In genomic region chr5:99633548-99633947, GRCm38 (mm10) we compare ENCODE assay signal across 18 mouse cellular contexts.
DNase-seq lines count a peak whose midpoint lies in the region; ATAC-seq lines count a peak whose summit lies in the region.
"Had no signal": no experiment of that assay in that cellular context is flagged by ENCODE, and none has a peak within 500 bp of the region (broad histone marks: within the 10 kb centered on the region; RNA-seq: fewer than 3 reads in every experiment).

No protein-coding gene starts in this region.

- DNase-seq in kidney, postnatal 25 days, result no peak
- no peak for DNase-seq in liver, embryonic 13.5 days
- no peak for DNase-seq in cerebellum, adult 18-20 months
- DNase-seq in gastrocnemius, adult 8-10 months (ENCODE audit: low spot score in 2 of 2), result no peak
- DNase-seq: adrenal gland, adult 2 months; forebrain, postnatal 0 days; heart, postnatal 36 days; kidney, adult 18-20 months; right cerebral cortex, adult 18-20 months had no signal

- H3K4me3 ChIP-seq in kidney, embryonic 15.5 days (replicated peaks), result no peak overlapping the region
- H3K4me3 ChIP-seq in intestine, embryonic 15.5 days (replicated peaks), result no peak overlapping the region
- H3K4me3 ChIP-seq in liver, embryonic 13.5 days (replicated peaks), result no peak overlapping the region
- no peak overlapping the region for H3K4me3 ChIP-seq in stomach, embryonic 16.5 days (replicated peaks; ENCODE audit: low read length)
- H3K4me3 ChIP-seq: embryonic facial prominence, embryonic 15.5 days; hindbrain, embryonic 15.5 days; limb, embryonic 15.5 days; midbrain, embryonic 12.5 days; neural tube, embryonic 13.5 days had no signal

- peaks cover 5% of the 10 kb centered on the region; the same call in 1 of the 2 replicates for H3K4me1 ChIP-seq in kidney, embryonic 15.5 days
- H3K4me1 ChIP-seq in intestine, embryonic 15.5 days (replicated peaks), result no peaks in the 10 kb centered on the region; the same call in 1 of the 2 replicates
- H3K4me1 ChIP-seq in liver, embryonic 13.5 days (replicated peaks), result peaks cover 47% of the 10 kb centered on the region
- no peaks in the 10 kb centered on the region for H3K4me1 ChIP-seq in stomach, embryonic 16.5 days (ENCODE audit: control insufficient read depth, insufficient read depth, low read length)
- H3K4me1 ChIP-seq: embryonic facial prominence, embryonic 15.5 days; hindbrain, embryonic 15.5 days; limb, embryonic 15.5 days had no signal

- H3K27me3 ChIP-seq in kidney, embryonic 15.5 days, result no peaks in the 10 kb centered on the region
- H3K27me3 ChIP-seq in intestine, embryonic 15.5 days (replicated peaks), result no peaks in the 10 kb centered on the region
- no peaks in the 10 kb centered on the region for H3K27me3 ChIP-seq in liver, embryonic 13.5 days
- no peaks in the 10 kb centered on the region for H3K27me3 ChIP-seq in stomach, embryonic 16.5 days (ENCODE audit: control insufficient read depth, insufficient read depth, low read length)
- H3K27me3 ChIP-seq: embryonic facial prominence, embryonic 15.5 days; hindbrain, embryonic 15.5 days; limb, embryonic 15.5 days; midbrain, embryonic 12.5 days; neural tube, embryonic 13.5 days had no signal

- 0 out of 2 replicates have a peak, but pooled peaks have one; percentile 29 for ATAC-seq in kidney, embryonic 15.5 days (replicated peaks; ENCODE audit: low FRiP score)
- ATAC-seq in intestine, embryonic 15.5 days, result peak; percentile 57
- peak; percentile 62 for ATAC-seq in liver, embryonic 13.5 days (ENCODE audit: low read depth)
- no peak for ATAC-seq in stomach, embryonic 16.5 days (ENCODE audit: insufficient read depth, low FRiP score)
- ATAC-seq: forebrain, postnatal 0 days; lung, postnatal 0 days had no signal

- WGBS in kidney, embryonic 15.5 days, result 92% methylated on average over 1 of the region's 1 CpGs
- WGBS in intestine, embryonic 15.5 days, result 50% methylated on average over 1 of the region's 1 CpGs
- 58% methylated on average over 1 of the region's 1 CpGs for WGBS in liver, embryonic 13.5 days (ENCODE audit: insufficient replicate concordance)
- 50% methylated on average over 1 of the region's 1 CpGs for WGBS in stomach, embryonic 16.5 days

- H3K9me3 ChIP-seq in kidney, embryonic 15.5 days (replicated peaks), result no peaks in the 10 kb centered on the region
- H3K9me3 ChIP-seq in intestine, embryonic 15.5 days, result no peaks in the 10 kb centered on the region
- no peaks in the 10 kb centered on the region for H3K9me3 ChIP-seq in liver, embryonic 13.5 days (replicated peaks)
- H3K9me3 ChIP-seq in stomach, embryonic 16.5 days (replicated peaks; ENCODE audit: control insufficient read depth, low read length), result no peaks in the 10 kb centered on the region
- H3K9me3 ChIP-seq: embryonic facial prominence, embryonic 15.5 days; hindbrain, embryonic 15.5 days; limb, embryonic 15.5 days; midbrain, embryonic 12.5 days; neural tube, embryonic 13.5 days had no signal

- no peaks in the 10 kb centered on the region for H3K36me3 ChIP-seq in kidney, embryonic 15.5 days
- no peaks in the 10 kb centered on the region for H3K36me3 ChIP-seq in intestine, embryonic 15.5 days
- no peaks in the 10 kb centered on the region for H3K36me3 ChIP-seq in liver, embryonic 13.5 days
- no peaks in the 10 kb centered on the region for H3K36me3 ChIP-seq in stomach, embryonic 16.5 days (ENCODE audit: control insufficient read depth, insufficient read depth, low read length)
- H3K36me3 ChIP-seq: embryonic facial prominence, embryonic 15.5 days; hindbrain, embryonic 15.5 days; limb, embryonic 15.5 days; midbrain, embryonic 12.5 days; neural tube, embryonic 13.5 days had no signal

- no peak overlapping the region for H3K9ac ChIP-seq in kidney, embryonic 15.5 days
- no peak overlapping the region for H3K9ac ChIP-seq in intestine, embryonic 15.5 days
- no peak overlapping the region for H3K9ac ChIP-seq in liver, embryonic 13.5 days
- no peak overlapping the region for H3K9ac ChIP-seq in stomach, embryonic 16.5 days (ENCODE audit: low read length)
- H3K9ac ChIP-seq: embryonic facial prominence, embryonic 15.5 days; forebrain, postnatal 0 days; hindbrain, embryonic 15.5 days; limb, embryonic 15.5 days; midbrain, embryonic 12.5 days; neural tube, embryonic 13.5 days had no signal

- H3K27ac ChIP-seq in kidney, embryonic 15.5 days, result no peak overlapping the region
- 0 out of 2 replicates have a peak overlapping the region, but pooled peaks have one; percentile 36 for H3K27ac ChIP-seq in intestine, embryonic 15.5 days
- peak overlapping the region; percentile 53; the same call in 1 of the 2 replicates for H3K27ac ChIP-seq in liver, embryonic 13.5 days
- H3K27ac ChIP-seq in stomach, embryonic 16.5 days (ENCODE audit: low read length), result 0 out of 2 replicates have a peak overlapping the region, but pooled peaks have one; percentile 16
- H3K27ac ChIP-seq: embryonic facial prominence, embryonic 15.5 days; hindbrain, embryonic 15.5 days; limb, embryonic 15.5 days; midbrain, embryonic 12.5 days; neural tube, embryonic 13.5 days had no signal

- H3K4me2 ChIP-seq in kidney, embryonic 15.5 days, result no peak overlapping the region
- 0 out of 2 replicates have a peak overlapping the region, but pooled peaks have one; percentile 9 for H3K4me2 ChIP-seq in intestine, embryonic 15.5 days (replicated peaks)
- peak overlapping the region; percentile 42 for H3K4me2 ChIP-seq in liver, embryonic 13.5 days
- no peak overlapping the region for H3K4me2 ChIP-seq in stomach, embryonic 16.5 days (ENCODE audit: low read depth, low read length)
- H3K4me2 ChIP-seq: embryonic facial prominence, embryonic 15.5 days; hindbrain, embryonic 15.5 days; limb, embryonic 15.5 days; midbrain, embryonic 12.5 days; neural tube, embryonic 13.5 days had no signal

Comparison
In these comparisons a context has a peak if more than half of its experiments do, and no peak if none do; other contexts are left out.
1. H3K4me2 ChIP-seq: peak in intestine, embryonic 15.5 days (single experiment) and liver, embryonic 13.5 days (single experiment); none in kidney, embryonic 15.5 days (single experiment) and stomach, embryonic 16.5 days (single experiment).